Mouse (Mus musculus) bone marrow macrophage, adult 2 months (primary cell): ENCODE results near the gene Serpina9.

Experiments
- CTCF ChIP-seq: IDR thresholded peaks from 2 replicates; pipeline ENCODE4 v1.5.1; 2012; ENCODE audit warnings: low read depth, mild to moderate bottlenecking, low read length, moderate library complexity
- POLR2A ChIP-seq: IDR thresholded peaks from 2 replicates; pipeline ENCODE4 v1.6.1; 2012; ENCODE audit warnings: mild to moderate bottlenecking, low read depth, low read length, borderline replicate concordance

DNA sequence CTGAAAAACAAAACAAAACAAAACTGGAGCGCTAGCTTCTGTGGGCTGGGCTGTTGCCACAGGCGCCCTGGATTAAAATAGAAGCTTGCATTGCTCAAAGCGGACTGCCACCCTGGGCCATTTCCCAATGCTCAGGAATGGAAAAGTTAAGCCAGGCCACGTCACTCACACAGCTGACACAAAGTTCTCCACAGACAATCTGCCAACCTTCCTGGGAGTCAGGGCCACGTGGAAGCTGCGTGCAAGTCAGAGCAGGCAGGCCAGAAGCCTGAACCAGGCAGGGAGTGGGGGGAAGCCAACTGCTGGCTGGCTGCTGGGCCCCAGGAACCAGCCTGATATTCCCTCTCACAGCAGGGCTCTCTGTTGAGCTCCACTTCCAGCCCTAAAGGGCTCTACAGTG is 27.8 kb upstream of the Serpina9 start:
- TF ChIP-seq CTCF (no peak), POLR2A (no peak)
